Mouse (Mus musculus) liver, embryonic 16.5 days (tissue): ENCODE data around the gene Eva1c. TPM values are rescaled to one million over a fixed set of nuclear protein-coding genes. Genes with fewer than 3 reads are reported as not detected.

Experiments
- ATAC-seq: fragments of 200-750 bp; cut with Nextera tagmentation; 2 replicates; pipeline ENCODE4 v1.8.0; 2017; ENCODE audit warnings: low read depth, mild to moderate bottlenecking, moderate number of reproducible peaks, moderate library complexity
- H3K27ac ChIP-seq: fragments of 300-500 bp; sonication (generic); 2 replicates; pipeline ENCODE4 v1.5.1; 2014; ENCODE audit warnings: mild to moderate bottlenecking, low read length
- H3K27me3 ChIP-seq: fragments of 300-500 bp; sonication (generic); 2 replicates; pipeline ENCODE4 v1.6.1; 2014; ENCODE audit warnings: low read depth, low read length, mixed read lengths; ENCODE audit not compliant: control insufficient read depth, insufficient read depth
- H3K36me3 ChIP-seq: fragments of 300-500 bp; sonication (generic); 2 replicates; pipeline ENCODE4 v1.6.1; 2014; ENCODE audit warnings: mild to moderate bottlenecking; ENCODE audit not compliant: control insufficient read depth, insufficient read depth
- H3K4me1 ChIP-seq: fragments of 300-500 bp; sonication (generic); 2 replicates; pipeline ENCODE4 v1.6.1; 2014; ENCODE audit warnings: low read depth, low read length, mixed read lengths; ENCODE audit not compliant: control insufficient read depth
- H3K4me2 ChIP-seq: fragments of 300-500 bp; sonication (generic); 2 replicates; pipeline ENCODE4 v1.6.1; 2014; ENCODE audit warnings: low read depth, low read length, mixed read lengths
- H3K4me3 ChIP-seq: fragments of 300-500 bp; sonication (generic); 2 replicates; pipeline ENCODE4 v1.5.1; 2014; ENCODE audit warnings: low read depth, mild to moderate bottlenecking, low read length
- H3K9ac ChIP-seq: fragments of 300-500 bp; sonication (generic); 2 replicates; pipeline ENCODE4 v1.6.1; 2014; ENCODE audit warnings: low read depth, low read length
- H3K9me3 ChIP-seq: fragments of 300-500 bp; sonication (generic); replicated peaks from 2 replicates; pipeline ENCODE4 v1.6.1; 2016; ENCODE audit warnings: low read length; ENCODE audit not compliant: control insufficient read depth
- WGBS: fragments of 180-500 bp; shearing (Covaris S2); extraction: QIAGEN DNeasy Blood & Tissue Kit; methylation state at CpG from one replicate; pipeline ENCODE4 v1.1.7; 2014; ENCODE audit not compliant: insufficient replicate concordance; 5-methylcytosine and 5-hydroxymethylcytosine counted together
- polyA plus RNA-seq: library from polyadenylated mRNA; unstranded; fragments of >200 nt; fragmentation: Nextera tagmentation; extraction: Ambion mirVana; gene quantifications from 2 replicates; pipeline ENCODE4 v1.2.1, GENCODE M21; 2015

Eva1c gene
- polyA plus RNA-seq, 1 experiment from 2014 or later: 0.40 TPM

GRCm38 (mm10) chr16:90845591-90845990 is 19.1 kb downstream of the Eva1c start:
- Histone ChIP-seq H3K9ac (no peak overlapping the region), H3K27me3 (no peaks in the 10 kb centered on the region; the same call in 1 of the 2 replicates), H3K4me2 (no peak overlapping the region), H3K36me3 (no peaks in the 10 kb centered on the region), H3K9me3 (no peaks in the 10 kb centered on the region), H3K4me1 (no peaks in the 10 kb centered on the region), H3K4me3 (no peak overlapping the region), H3K27ac (no peak overlapping the region)
- ATAC-seq: no peak
- WGBS: 72% methylated on average over 13 of the region's 13 CpGs

- 50% methylated on average over 7 of the region's 7 CpGs for WGBS
- ATAC-seq: no peak
- Histone ChIP-seq H3K4me3 (no peak overlapping the region), H3K9ac (no peak overlapping the region), H3K9me3 (no peaks in the 10 kb centered on the region), H3K4me2 (no peak overlapping the region), H3K27me3 (no peaks in the 10 kb centered on the region), H3K4me1 (no peaks in the 10 kb centered on the region), H3K36me3 (no peaks in the 10 kb centered on the region), H3K27ac (no peak overlapping the region)
Observed at GRCm38 (mm10) chr16:90848697-90849096, 22.2 kb downstream of the Eva1c start.

- Histone ChIP-seq H3K36me3 (no peaks in the 10 kb centered on the region), H3K27me3 (no peaks in the 10 kb centered on the region), H3K4me1 (no peaks in the 10 kb centered on the region), H3K9ac (no peak overlapping the region), H3K9me3 (no peaks in the 10 kb centered on the region), H3K4me2 (no peak overlapping the region), H3K4me3 (no peak overlapping the region), H3K27ac (no peak overlapping the region)
- ATAC-seq: no peak
- WGBS: 46% methylated on average over 12 of the region's 12 CpGs
Observed at GRCm38 (mm10) chr16:90849262-90849661, 22.7 kb downstream of the Eva1c start.

- H3K9me3 ChIP-seq: no peaks in the 10 kb centered on the region
- no peak for ATAC-seq
Observed at GRCm38 (mm10) chr16:90850881-90851280, 24.4 kb downstream of the Eva1c start.

GRCm38 (mm10) chr16:90851621-90852334 is 25.3 kb downstream of the Eva1c start:
- WGBS: 56% methylated on average over 11 of the region's 11 CpGs

More at GRCm38 (mm10) chr16:90850881-90851280, 24.4 kb downstream of the Eva1c start:
- no peak overlapping the region for H3K27ac ChIP-seq
- H3K36me3 ChIP-seq: no peaks in the 10 kb centered on the region
- H3K27me3 ChIP-seq: no peaks in the 10 kb centered on the region
- WGBS: 58% methylated on average over 7 of the region's 7 CpGs
- no peak overlapping the region for H3K4me3 ChIP-seq
- no peak overlapping the region for H3K9ac ChIP-seq
- no peaks in the 10 kb centered on the region for H3K4me1 ChIP-seq
- no peak overlapping the region for H3K4me2 ChIP-seq

GRCm38 (mm10) chr16:90856552-90857200 is 30.2 kb downstream of the Eva1c start:
- WGBS: 52% methylated on average over 6 of the region's 6 CpGs
- H3K4me2 ChIP-seq: no peak overlapping the region
- no peak overlapping the region for H3K4me3 ChIP-seq
- H3K27me3 ChIP-seq: no peaks in the 10 kb centered on the region
- no peak overlapping the region for H3K27ac ChIP-seq
- no peaks in the 10 kb centered on the region for H3K9me3 ChIP-seq
- H3K36me3 ChIP-seq: no peaks in the 10 kb centered on the region
- H3K4me1 ChIP-seq: peaks cover 1% of the 10 kb centered on the region; the same call in 1 of the 2 replicates
- no peak for ATAC-seq
- no peak overlapping the region for H3K9ac ChIP-seq

More at GRCm38 (mm10) chr16:90851621-90852334, 25.3 kb downstream of the Eva1c start:
- no peaks in the 10 kb centered on the region for H3K27me3 ChIP-seq
- no peak overlapping the region for H3K27ac ChIP-seq
- H3K36me3 ChIP-seq: no peaks in the 10 kb centered on the region
- H3K9ac ChIP-seq: no peak overlapping the region
- H3K4me1 ChIP-seq: no peaks in the 10 kb centered on the region
- H3K4me3 ChIP-seq: no peak overlapping the region
- ATAC-seq: no peak
- H3K9me3 ChIP-seq: no peaks in the 10 kb centered on the region
- no peak overlapping the region for H3K4me2 ChIP-seq

GRCm38 (mm10) chr16:90858206-90858605 is 31.7 kb downstream of the Eva1c start:
- Histone ChIP-seq H3K4me1 (peaks cover 3% of the 10 kb centered on the region; the same call in 1 of the 2 replicates), H3K27me3 (no peaks in the 10 kb centered on the region), H3K27ac (no peak overlapping the region), H3K9ac (no peak overlapping the region), H3K36me3 (no peaks in the 10 kb centered on the region), H3K4me3 (no peak overlapping the region), H3K4me2 (no peak overlapping the region), H3K9me3 (no peaks in the 10 kb centered on the region)
- 52% methylated on average over 4 of the region's 4 CpGs for WGBS
- no peak for ATAC-seq

- no peak for ATAC-seq
- Histone ChIP-seq H3K36me3 (no peaks in the 10 kb centered on the region), H3K4me2 (no peak overlapping the region), H3K4me1 (peaks cover 3% of the 10 kb centered on the region; the same call in 1 of the 2 replicates), H3K9ac (no peak overlapping the region), H3K9me3 (no peaks in the 10 kb centered on the region), H3K4me3 (no peak overlapping the region), H3K27ac (no peak overlapping the region), H3K27me3 (no peaks in the 10 kb centered on the region)
- WGBS: 55% methylated on average over 3 of the region's 3 CpGs
Observed at GRCm38 (mm10) chr16:90863036-90863435, 36.5 kb downstream of the Eva1c start.

GRCm38 (mm10) chr16:90863468-90864046 is 37.0 kb downstream of the Eva1c start:
- no peak overlapping the region for H3K4me3 ChIP-seq
- peaks cover 3% of the 10 kb centered on the region; the same call in 1 of the 2 replicates for H3K4me1 ChIP-seq
- no peak overlapping the region for H3K4me2 ChIP-seq
- H3K9ac ChIP-seq: no peak overlapping the region
- no peak overlapping the region for H3K27ac ChIP-seq
- H3K27me3 ChIP-seq: no peaks in the 10 kb centered on the region
- H3K36me3 ChIP-seq: no peaks in the 10 kb centered on the region
- ATAC-seq: no peak
- WGBS: 64% methylated on average over 10 of the region's 10 CpGs
- H3K9me3 ChIP-seq: no peaks in the 10 kb centered on the region
